Mouse (Mus musculus) limb, embryonic 12.5 days (tissue): ENCODE results near the gene Gprin1. TPM values are rescaled to one million over a fixed set of nuclear protein-coding genes. Genes with fewer than 3 reads are reported as not detected.

Experiments
- ATAC-seq: fragments of 200-750 bp; cut with Nextera tagmentation; 2 replicates; pipeline ENCODE4 v1.8.0; 2017; ENCODE audit warnings: low read depth, moderate TSS enrichment; ENCODE audit not compliant: insufficient number of reproducible peaks, insufficient read depth, low FRiP score, low TSS enrichment
- H3K27ac ChIP-seq: fragments of 300-500 bp; sonication (generic); 2 replicates; pipeline ENCODE4 v1.5.1; 2016; ENCODE audit warnings: mild to moderate bottlenecking, moderate library complexity
- H3K27me3 ChIP-seq: fragments of 300-500 bp; sonication (generic); 2 replicates; pipeline ENCODE4 v1.6.1; 2016; ENCODE audit warnings: mild to moderate bottlenecking, moderate library complexity
- H3K36me3 ChIP-seq: fragments of 300-500 bp; sonication (generic); 2 replicates; pipeline ENCODE4 v1.6.1; 2016; ENCODE audit warnings: mild to moderate bottlenecking, moderate library complexity
- H3K4me1 ChIP-seq: fragments of 300-500 bp; sonication (generic); replicated peaks from 2 replicates; pipeline ENCODE4 v1.6.1; 2016
- H3K4me2 ChIP-seq: fragments of 300-500 bp; sonication (generic); 2 replicates; pipeline ENCODE4 v1.6.1; 2016; ENCODE audit warnings: mild to moderate bottlenecking, moderate library complexity
- H3K4me3 ChIP-seq: fragments of 300-500 bp; sonication (generic); replicated peaks from 2 replicates; pipeline ENCODE4 v1.5.1; 2016; ENCODE audit warnings: mild to moderate bottlenecking
- H3K9ac ChIP-seq: fragments of 300-500 bp; sonication (generic); replicated peaks from 2 replicates; pipeline ENCODE4 v1.6.1; 2016; ENCODE audit warnings: mild to moderate bottlenecking, moderate library complexity
- H3K9me3 ChIP-seq: fragments of 300-500 bp; sonication (generic); 2 replicates; pipeline ENCODE4 v1.6.1; 2016; ENCODE audit warnings: mild to moderate bottlenecking, moderate library complexity
- WGBS: fragments of 180-500 bp; shearing (Covaris S2); methylation state at CpG from one replicate; pipeline ENCODE4 v1.1.7; 2016; 5-methylcytosine and 5-hydroxymethylcytosine counted together
- polyA plus RNA-seq: library from polyadenylated mRNA; unstranded; fragments of >200 nt; fragmentation: Nextera tagmentation; extraction: Ambion mirVana; gene quantifications from 2 replicates; pipeline ENCODE4 v1.2.1, GENCODE M21; 2016

The Gprin1 gene
- polyA plus RNA-seq, 1 experiment from 2014 or later, result 0.45 TPM

GRCm38 (mm10) chr13:54691737-54692136 is 57.9 kb downstream of the Gprin1 start:
- Histone ChIP-seq H3K4me3 (peak overlapping the region; percentile 96), H3K9me3 (no peaks in the 10 kb centered on the region), H3K9ac (0 out of 2 replicates have a peak overlapping the region, but pooled peaks have one; percentile 18), H3K27ac (no peak overlapping the region), H3K27me3 (no peaks in the 10 kb centered on the region), H3K36me3 (no peaks in the 10 kb centered on the region; the same call in 1 of the 2 replicates), H3K4me2 (peak overlapping the region; percentile 95), H3K4me1 (peaks cover 22% of the 10 kb centered on the region)
- ATAC-seq, result no peak

GRCm38 (mm10) chr13:54690151-54690740 is 59.4 kb downstream of the Gprin1 start:
- H3K27ac ChIP-seq, result no peak overlapping the region
- no peaks in the 10 kb centered on the region for H3K9me3 ChIP-seq
- 0 out of 2 replicates have a peak overlapping the region, but pooled peaks have one; percentile 8 for H3K9ac ChIP-seq
- 96% methylated on average over 8 of the region's 8 CpGs for WGBS
- H3K4me1 ChIP-seq, result peaks cover 35% of the 10 kb centered on the region
- H3K4me2 ChIP-seq, result no peak overlapping the region
- no peak overlapping the region for H3K4me3 ChIP-seq
- no peaks in the 10 kb centered on the region; the same call in 1 of the 2 replicates for H3K36me3 ChIP-seq
- no peak for ATAC-seq
- no peaks in the 10 kb centered on the region for H3K27me3 ChIP-seq

GRCm38 (mm10) chr13:54687575-54688424 is 61.9 kb downstream of the Gprin1 start:
- peak overlapping the region; percentile 98 for H3K27ac ChIP-seq
- H3K36me3 ChIP-seq, result peaks cover 19% of the 10 kb centered on the region
- peaks cover 44% of the 10 kb centered on the region for H3K4me1 ChIP-seq
- peak; percentile 91 for ATAC-seq
- WGBS, result under 1% methylated on average over 81 of the region's 82 CpGs
- H3K9me3 ChIP-seq, result no peaks in the 10 kb centered on the region
- H3K4me3 ChIP-seq, result peak overlapping the region; percentile 94
- H3K27me3 ChIP-seq, result no peaks in the 10 kb centered on the region
- peak overlapping the region; percentile 82 for H3K4me2 ChIP-seq
- H3K9ac ChIP-seq, result peak overlapping the region; percentile 96

- WGBS, result under 1% methylated on average over 35 of the region's 35 CpGs
- Histone ChIP-seq H3K27me3 (no peaks in the 10 kb centered on the region), H3K4me1 (peaks cover 37% of the 10 kb centered on the region), H3K4me2 (peak overlapping the region; percentile 82), H3K36me3 (peaks cover 26% of the 10 kb centered on the region), H3K4me3 (peak overlapping the region; percentile 94), H3K9me3 (no peaks in the 10 kb centered on the region), H3K9ac (peak overlapping the region; percentile 96), H3K27ac (peak overlapping the region; percentile 98)
- peak; percentile 45; the same call in 1 of the 2 replicates for ATAC-seq
These were observed 62.6 kb downstream of the Gprin1 start for GRCm38 (mm10) chr13:54687096-54687495.

Other genes with a start within 250 kb of the Gprin1 start
- gene Simc1, start 246.1 kb downstream of the Gprin1 start, polyA plus RNA-seq, result 18.5 and 19.9 TPM in 2 replicates
- gene 4833439L19Rik, start 184.4 kb downstream of the Gprin1 start, polyA plus RNA-seq, result 151 and 155 TPM in 2 replicates
- gene Arl10, start 174.9 kb downstream of the Gprin1 start, polyA plus RNA-seq, result 38.8 and 39.6 TPM in 2 replicates
- gene Nop16, start 159.8 kb downstream of the Gprin1 start, polyA plus RNA-seq, result 87.5 and 90.1 TPM in 2 replicates
- gene Higd2a, start 159.7 kb downstream of the Gprin1 start, polyA plus RNA-seq, result 168 and 173 TPM in 2 replicates
- 17.2 and 18.2 TPM in 2 replicates for gene Cltb, start 138.5 kb downstream of the Gprin1 start, polyA plus RNA-seq
- 88.8 and 94.4 TPM in 2 replicates for gene Faf2, start 128.1 kb downstream of the Gprin1 start, polyA plus RNA-seq
- gene Rnf44, start 56.0 kb downstream of the Gprin1 start, polyA plus RNA-seq, result 70.0 and 71.8 TPM in 2 replicates
- 0.05 and 0.08 TPM in 2 replicates for gene Cdhr2, start 48.4 kb downstream of the Gprin1 start, polyA plus RNA-seq
- not detected in 2 replicates for gene Sncb, start 16.7 kb upstream of the Gprin1 start, polyA plus RNA-seq
- not detected in 2 replicates for gene Eif4e1b, start 34.1 kb upstream of the Gprin1 start, polyA plus RNA-seq
- 3.8 and 4.1 TPM in 2 replicates for gene Tspan17, start 39.5 kb upstream of the Gprin1 start, polyA plus RNA-seq
- 0.30 and 0.78 TPM in 2 replicates for gene Unc5a, start 199.5 kb upstream of the Gprin1 start, polyA plus RNA-seq